Mouse (Mus musculus) lung, postnatal 0 days (tissue): ENCODE results near the gene Taar8b.
"Not testable (repeated sequence)": the region's sequence is repeated elsewhere in the genome, so short reads cannot be mapped to it uniquely, and the experiment has no call there.

Source experiments
- CTCF ChIP-seq: IDR thresholded peaks from 2 replicates; pipeline ENCODE4 v1.5.1; 2016; ENCODE audit warnings: antibody characterized with exemption, mild to moderate bottlenecking
- EP300 ChIP-seq: IDR thresholded peaks from 2 replicates; pipeline ENCODE4 v1.6.1; 2016; ENCODE audit warnings: antibody characterized with exemption, mild to moderate bottlenecking, control low read depth

DNA sequence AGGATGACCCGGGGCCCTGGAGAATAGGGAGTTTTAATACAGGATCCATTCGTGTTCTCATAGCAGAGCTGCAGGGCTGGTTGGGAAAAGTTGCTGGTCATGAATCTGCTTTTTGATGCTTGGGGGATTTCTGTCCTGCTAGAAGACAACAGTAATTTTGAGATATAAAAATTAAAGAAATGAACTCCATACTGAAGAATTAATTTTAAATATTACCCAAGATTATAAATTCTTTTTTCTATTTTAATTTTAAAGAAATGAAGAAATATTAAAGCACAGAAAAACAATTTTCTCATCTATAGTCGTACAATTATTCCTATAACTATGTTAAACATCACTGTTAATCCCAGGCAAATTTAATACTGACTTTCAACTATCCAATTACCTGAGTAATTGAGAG, 9.7 kb upstream of the Taar8b start, which contains the start of gene Taar8c:
- not testable (repeated sequence) for TF ChIP-seq CTCF, EP300
